Mouse (Mus musculus): ENCODE measurements around the gene Vmn1r48. TPM values are rescaled to one million over a fixed set of nuclear protein-coding genes. Genes with fewer than 3 reads are reported as not detected.

Gene Vmn1r48
- not detected for polyA plus RNA-seq (2014; fragmentation: Illumina TruSeq; extraction: RNeasy Lipid Tissue Mini Kit (QIAGEN cat#74804); ENCODE audit: low read depth, low replicate concordance)

DNA sequence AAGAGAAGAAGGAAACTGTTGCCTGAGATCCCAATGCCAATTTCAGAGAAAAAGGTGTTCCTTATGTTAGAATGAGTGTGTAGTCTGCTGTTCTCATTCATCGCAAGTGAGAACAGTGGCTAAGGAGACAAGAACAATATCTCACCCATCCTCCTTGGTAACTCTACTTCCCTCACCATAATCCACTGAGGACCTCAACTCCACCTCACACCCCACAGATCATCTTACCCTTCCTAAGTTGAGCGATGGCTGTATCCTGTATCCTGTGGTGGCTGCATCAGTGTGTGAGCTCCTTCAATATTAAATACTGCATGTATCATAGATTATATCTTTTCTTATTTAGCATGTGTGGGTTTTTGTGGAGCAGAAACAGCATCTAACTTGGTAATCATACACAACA lies at the start of gene Vmn1r48:
Gene Vmn1r48 (minus strand): TSS at position 101 of the 400 bp plus-strand sequence.

DNA sequence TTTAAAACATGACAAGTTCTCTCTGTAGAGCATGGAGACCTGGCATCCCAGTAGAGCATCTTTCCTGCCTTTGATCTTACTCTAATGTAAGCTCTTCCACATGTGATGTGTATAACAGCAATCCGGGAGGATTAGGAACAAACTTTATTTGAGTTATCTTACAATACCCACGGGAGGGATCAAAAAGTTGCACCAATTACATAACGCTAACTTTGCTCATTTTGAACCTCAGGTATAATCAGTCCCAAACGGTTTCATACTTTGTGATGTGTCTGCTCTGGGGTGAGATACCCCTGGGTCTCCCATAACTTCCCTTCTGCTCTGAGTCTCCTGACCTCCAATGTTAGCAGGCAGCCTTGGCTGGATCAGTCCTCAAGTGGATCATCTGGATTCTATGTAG lies 41.8 kb upstream of the Vmn1r48 start, which contains the start of gene Vmn1r49:
Gene Vmn1r49 (minus strand): TSS at position 101 of the 400 bp plus-strand sequence.

DNA sequence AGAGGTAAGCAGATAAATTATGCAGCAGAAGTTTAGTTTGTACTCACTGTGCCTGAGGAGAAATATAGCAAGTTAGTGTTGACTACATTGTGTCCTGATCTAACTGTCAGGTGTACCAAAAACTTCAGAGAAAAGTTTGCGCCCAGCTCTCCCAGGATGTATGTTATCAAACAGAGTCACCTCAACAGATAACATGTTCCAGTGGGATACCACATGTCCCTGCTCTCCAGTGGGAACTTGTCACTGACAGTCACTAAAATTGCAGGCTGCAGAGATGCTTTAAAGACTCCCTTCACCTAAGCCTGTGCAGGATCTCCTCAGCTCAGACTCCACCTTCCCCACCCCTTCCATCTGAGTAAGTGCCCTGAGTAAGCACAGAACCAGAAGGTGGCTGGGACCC lies 20.8 kb downstream of the Vmn1r48 start, which contains the start of gene Vmn1r47:
Gene Vmn1r47 (plus strand): TSS at position 301 of the 400 bp plus-strand sequence.

Other genes starting within 250 kb of the Vmn1r48 start
- gene Vmn1r42, start 160.4 kb downstream of the Vmn1r48 start, polyA plus RNA-seq (2014; fragmentation: Illumina TruSeq; extraction: RNeasy Lipid Tissue Mini Kit (QIAGEN cat#74804); ENCODE audit: low read depth, low replicate concordance), result not detected
- not detected for gene Vmn1r43, start 160.4 kb downstream of the Vmn1r48 start, polyA plus RNA-seq (2014; fragmentation: Illumina TruSeq; extraction: RNeasy Lipid Tissue Mini Kit (QIAGEN cat#74804); ENCODE audit: low read depth, low replicate concordance)
- gene Vmn1r44, start 153.2 kb downstream of the Vmn1r48 start, polyA plus RNA-seq (2014; fragmentation: Illumina TruSeq; extraction: RNeasy Lipid Tissue Mini Kit (QIAGEN cat#74804); ENCODE audit: low read depth, low replicate concordance), result not detected
- gene Vmn1r45, start 96.2 kb downstream of the Vmn1r48 start, polyA plus RNA-seq (2014; fragmentation: Illumina TruSeq; extraction: RNeasy Lipid Tissue Mini Kit (QIAGEN cat#74804); ENCODE audit: low read depth, low replicate concordance), result not detected
- gene Vmn1r46, start 67.5 kb downstream of the Vmn1r48 start, polyA plus RNA-seq (2014; fragmentation: Illumina TruSeq; extraction: RNeasy Lipid Tissue Mini Kit (QIAGEN cat#74804); ENCODE audit: low read depth, low replicate concordance), result not detected
- gene Vmn1r47, start 20.7 kb downstream of the Vmn1r48 start, polyA plus RNA-seq (2014; fragmentation: Illumina TruSeq; extraction: RNeasy Lipid Tissue Mini Kit (QIAGEN cat#74804); ENCODE audit: low read depth, low replicate concordance), result not detected
- not detected for gene Vmn1r49, start 41.7 kb upstream of the Vmn1r48 start, polyA plus RNA-seq (2014; fragmentation: Illumina TruSeq; extraction: RNeasy Lipid Tissue Mini Kit (QIAGEN cat#74804); ENCODE audit: low read depth, low replicate concordance)
- gene Vmn1r50, start 64.6 kb upstream of the Vmn1r48 start, polyA plus RNA-seq (2014; fragmentation: Illumina TruSeq; extraction: RNeasy Lipid Tissue Mini Kit (QIAGEN cat#74804); ENCODE audit: low read depth, low replicate concordance), result not detected
- not detected for gene Vmn1r51, start 85.8 kb upstream of the Vmn1r48 start, polyA plus RNA-seq (2014; fragmentation: Illumina TruSeq; extraction: RNeasy Lipid Tissue Mini Kit (QIAGEN cat#74804); ENCODE audit: low read depth, low replicate concordance)
- gene Vmn1r52, start 138.0 kb upstream of the Vmn1r48 start, polyA plus RNA-seq (2014; fragmentation: Illumina TruSeq; extraction: RNeasy Lipid Tissue Mini Kit (QIAGEN cat#74804); ENCODE audit: low read depth, low replicate concordance), result not detected
- not detected for gene V1ra8, start 166.0 kb upstream of the Vmn1r48 start, polyA plus RNA-seq (2014; fragmentation: Illumina TruSeq; extraction: RNeasy Lipid Tissue Mini Kit (QIAGEN cat#74804); ENCODE audit: low read depth, low replicate concordance)
- gene Vmn1r53, start 187.6 kb upstream of the Vmn1r48 start, polyA plus RNA-seq (2014; fragmentation: Illumina TruSeq; extraction: RNeasy Lipid Tissue Mini Kit (QIAGEN cat#74804); ENCODE audit: low read depth, low replicate concordance), result not detected
- not detected for gene Vmn1r54, start 209.5 kb upstream of the Vmn1r48 start, polyA plus RNA-seq (2014; fragmentation: Illumina TruSeq; extraction: RNeasy Lipid Tissue Mini Kit (QIAGEN cat#74804); ENCODE audit: low read depth, low replicate concordance)